ENCODE assay signal across 18 mouse cellular contexts in the genomic region with DNA sequence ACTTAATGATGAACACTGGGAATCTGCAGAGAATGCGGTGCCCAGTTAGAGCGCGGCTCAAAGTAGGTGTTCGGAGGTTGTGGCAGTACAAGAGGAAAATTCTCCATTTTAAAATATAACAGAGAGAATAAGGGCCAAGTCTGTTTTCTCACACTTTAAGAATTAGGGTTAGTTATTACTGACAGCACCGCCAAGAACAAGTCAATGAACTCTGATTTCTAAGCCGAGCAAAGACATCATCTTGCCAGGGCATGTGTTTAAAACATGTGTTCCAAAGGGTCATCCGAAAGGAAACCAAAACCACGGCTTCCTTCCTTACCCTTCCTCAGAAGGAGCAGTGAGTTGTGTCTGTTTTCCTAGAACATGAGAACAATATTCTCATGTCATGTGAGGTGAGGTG.
"Had no signal": no experiment of that assay in that cellular context is flagged by ENCODE, and none has a peak within 500 bp of the region (broad histone marks: within the 10 kb centered on the region; RNA-seq: fewer than 3 reads in every experiment).

No protein-coding gene starts in this region.

- H3K9ac ChIP-seq: limb, embryonic 12.5 days; liver, embryonic 14.5 days; neural tube, embryonic 15.5 days had no signal

- H3K36me3 ChIP-seq: limb, embryonic 12.5 days; neural tube, embryonic 15.5 days had no signal

- H3K9me3 ChIP-seq: limb, embryonic 12.5 days; midbrain, embryonic 10.5 days; neural tube, embryonic 15.5 days had no signal

- H3K4me3 ChIP-seq: limb, embryonic 12.5 days; midbrain, embryonic 10.5 days; myocyte; neural tube, embryonic 15.5 days had no signal

- H3K4me2 ChIP-seq: limb, embryonic 12.5 days; neural tube, embryonic 15.5 days had no signal

- ATAC-seq: intestine, embryonic 16.5 days had no signal

- DNase-seq: layer of hippocampus, adult 9-11 months; layer of hippocampus, postnatal 36 days; lung, adult 18-20 months; lung, postnatal 10 days; lung, postnatal 4 days; midbrain, embryonic 14.5 days; right cerebral cortex, adult 18-20 months; right cerebral cortex, postnatal 25 days; spleen, adult 18-20 months; thymus, adult 18-20 months; thymus, postnatal 25 days had no signal

- H3K27ac ChIP-seq: kidney, postnatal 0 days; limb, embryonic 12.5 days; liver, embryonic 14.5 days; midbrain, embryonic 10.5 days; neural tube, embryonic 15.5 days had no signal
